Mouse (Mus musculus): ENCODE measurements around the gene Slc43a1. TPM values are rescaled to one million over a fixed set of nuclear protein-coding genes. Genes with fewer than 3 reads are reported as not detected.

Gene Slc43a1
- polyA plus RNA-seq, 1 experiment from 2014 or later = 18.3 TPM

DNA sequence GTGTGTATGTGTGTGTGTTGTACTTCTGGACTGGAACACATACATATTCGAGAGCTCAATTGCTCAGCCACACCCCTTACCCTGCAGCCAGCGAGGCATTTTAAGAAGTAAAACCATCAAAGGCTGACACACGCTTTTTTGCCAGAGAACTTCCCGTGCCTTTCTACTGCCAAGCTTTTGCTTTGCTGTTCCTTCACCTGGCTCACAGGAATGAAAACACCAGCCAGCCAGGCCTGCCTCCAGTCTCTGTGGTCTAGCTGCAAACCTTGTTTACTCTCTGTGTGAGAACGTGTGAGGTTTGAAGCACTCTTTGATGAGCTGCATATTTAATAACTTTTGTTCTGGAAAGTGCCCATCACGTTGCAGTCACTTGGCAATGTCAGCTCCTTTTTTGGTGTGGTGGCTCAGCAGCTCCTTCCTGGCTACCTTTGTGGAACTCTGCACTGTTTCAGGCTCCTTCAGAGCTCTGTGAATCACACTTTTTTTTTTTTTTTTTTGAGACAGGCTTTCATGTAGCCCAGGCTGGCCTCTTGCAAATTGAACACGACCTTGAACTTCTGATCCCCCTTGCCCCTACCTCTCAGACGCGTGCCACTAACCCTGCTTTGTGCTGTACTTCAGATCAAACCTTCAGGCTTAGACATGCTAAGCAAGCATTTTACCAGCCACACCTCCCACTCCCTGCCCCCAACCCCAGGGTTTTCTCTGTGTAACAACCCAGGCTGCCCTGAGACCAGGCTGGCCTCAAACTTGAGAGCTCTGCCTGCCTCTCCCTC lies 645 bp upstream of the Slc43a1 start:
- H3K4me2 ChIP-seq (ENCODE audit: low read length) = no peak overlapping the region
- WGBS = 34% methylated on average over 9 of the region's 9 CpGs

DNA sequence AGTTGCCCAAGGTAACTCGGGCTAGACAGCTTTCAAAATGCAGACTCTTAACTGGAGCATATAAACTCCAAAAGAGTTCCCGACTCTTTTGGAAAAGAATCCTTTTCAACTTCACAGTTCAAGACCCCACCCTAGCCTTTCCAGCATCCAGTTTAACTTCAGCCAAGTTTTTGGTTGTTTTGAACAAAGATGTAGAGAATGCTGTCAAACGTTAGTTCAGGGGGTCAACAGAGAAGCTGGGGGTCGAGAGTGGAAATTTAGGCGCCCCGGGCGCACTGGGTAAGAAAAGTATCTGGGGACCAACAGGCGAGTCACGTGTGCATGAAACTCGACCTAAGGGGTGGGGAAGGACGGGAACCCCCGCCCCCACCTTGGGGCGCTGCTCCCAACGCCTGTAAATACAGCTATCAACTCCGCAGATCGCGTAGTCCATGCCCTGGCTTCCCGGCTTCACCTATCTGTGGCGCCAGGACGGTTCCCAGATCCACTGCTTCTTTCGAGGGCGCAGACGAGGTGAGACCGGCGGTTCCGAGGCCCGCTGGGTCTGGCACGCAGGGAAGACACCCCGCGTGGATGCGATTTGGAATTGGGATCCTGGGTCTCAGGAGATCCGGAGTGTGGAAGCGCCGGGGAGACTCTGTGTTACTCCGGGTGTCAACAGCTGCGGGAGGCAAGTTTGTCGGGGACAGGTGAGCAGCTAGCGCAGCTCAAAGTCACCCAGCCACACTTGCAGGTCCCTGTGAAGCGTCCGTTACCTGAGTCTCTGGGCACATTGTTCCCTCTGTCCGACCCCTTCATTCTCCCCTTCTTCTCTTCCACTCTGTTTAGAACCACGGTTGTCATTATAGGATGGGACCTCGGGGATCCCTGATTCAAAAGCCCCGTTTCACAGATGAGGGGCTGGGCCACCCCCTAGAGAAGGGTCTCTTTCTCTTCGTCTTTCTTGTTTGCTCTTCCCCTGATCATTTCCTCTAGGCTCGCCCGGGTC lies 637 bp downstream of the Slc43a1 start:
- WGBS = under 1% methylated on average over 47 of the region's 47 CpGs
- H3K36me3 ChIP-seq (ENCODE audit: control insufficient read depth, insufficient read depth, low read length) = peaks cover 1% of the 10 kb centered on the region; the same call in 1 of the 2 replicates

More for the DNA sequence above, 645 bp upstream of the Slc43a1 start:
- no peak for ATAC-seq (replicated peaks; ENCODE audit: low FRiP score, low TSS enrichment, low read depth)
- Histone ChIP-seq H3K27me3 (replicated peaks; ENCODE audit: control insufficient read depth, insufficient read depth, low read length) (peaks cover 6% of the 10 kb centered on the region; the same call in 1 of the 2 replicates), H3K36me3 (ENCODE audit: control insufficient read depth, insufficient read depth, low read length) (no peaks in the 10 kb centered on the region), H3K4me1 (replicated peaks; ENCODE audit: control insufficient read depth, insufficient read depth, low read length) (peaks cover 22% of the 10 kb centered on the region), H3K9ac (ENCODE audit: low read length) (no peak overlapping the region), H3K27ac (ENCODE audit: low read depth) (no peak overlapping the region), H3K9me3 (ENCODE audit: control insufficient read depth, low read length) (no peaks in the 10 kb centered on the region), H3K4me3 (ENCODE audit: low read depth, low read length) (no peak overlapping the region)
- DNase-seq (ENCODE audit: low spot score) = no peak

DNA sequence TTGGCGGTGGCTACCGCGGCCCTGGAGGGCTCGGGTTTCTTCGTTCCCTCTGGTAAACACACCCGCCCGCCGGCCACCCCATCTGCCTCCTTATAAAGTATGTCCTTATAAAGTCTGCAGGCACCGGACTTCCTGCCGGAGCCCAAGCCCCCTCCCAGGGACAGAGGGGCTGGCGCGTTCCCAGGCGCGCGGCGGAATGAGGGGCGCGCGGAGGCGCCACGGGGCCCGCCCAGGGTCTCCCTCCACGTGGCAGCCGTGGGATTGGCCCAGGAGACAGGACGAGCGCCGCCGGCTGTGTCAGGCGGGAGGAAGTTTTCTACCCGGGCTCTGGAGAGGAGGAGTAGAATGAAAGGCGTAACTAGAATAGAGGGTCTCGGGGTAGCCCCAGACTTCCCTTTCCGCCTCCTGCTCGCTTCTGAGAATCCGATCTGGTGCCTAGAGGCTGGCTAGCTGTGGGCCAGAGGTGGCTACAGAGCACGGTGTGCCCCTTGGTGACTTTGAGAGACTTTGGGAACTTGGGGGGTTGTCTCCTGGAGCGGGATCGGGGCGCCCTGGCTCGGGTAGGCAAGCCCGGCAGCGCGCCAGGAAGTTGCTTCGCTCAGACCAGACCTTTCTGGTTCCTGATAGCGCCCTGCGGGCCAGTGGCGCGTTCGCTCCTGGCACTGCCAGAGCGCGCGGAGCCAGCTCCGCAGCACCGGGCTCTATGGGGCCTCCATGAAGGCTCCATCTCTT lies 1.5 kb downstream of the Slc43a1 start:
- ATAC-seq (replicated peaks; ENCODE audit: low FRiP score, low TSS enrichment, low read depth) = peak; percentile 88
- Histone ChIP-seq H3K9me3 (ENCODE audit: control insufficient read depth, low read length) (no peaks in the 10 kb centered on the region), H3K27me3 (replicated peaks; ENCODE audit: control insufficient read depth, insufficient read depth, low read length) (peaks cover 6% of the 10 kb centered on the region; the same call in 1 of the 2 replicates), H3K36me3 (ENCODE audit: control insufficient read depth, insufficient read depth, low read length) (peaks cover 6% of the 10 kb centered on the region; the same call in 1 of the 2 replicates), H3K4me3 (ENCODE audit: low read depth, low read length) (peak overlapping the region; percentile 72), H3K9ac (ENCODE audit: low read length) (peak overlapping the region; percentile 76), H3K4me1 (replicated peaks; ENCODE audit: control insufficient read depth, insufficient read depth, low read length) (peaks cover 22% of the 10 kb centered on the region), H3K4me2 (ENCODE audit: low read length) (peak overlapping the region; percentile 95), H3K27ac (ENCODE audit: low read depth) (peak overlapping the region; percentile 94)
- DNase-seq (ENCODE audit: low spot score) = peak; percentile 91
- WGBS = under 1% methylated on average over 53 of the region's 54 CpGs

More for the DNA sequence above, 637 bp downstream of the Slc43a1 start:
- DNase-seq (ENCODE audit: low spot score) (peak; percentile 82), ATAC-seq (replicated peaks; ENCODE audit: low FRiP score, low TSS enrichment, low read depth) (peak; percentile 33)
- H3K27ac ChIP-seq (ENCODE audit: low read depth) = peak overlapping the region; percentile 94
- H3K27me3 ChIP-seq (replicated peaks; ENCODE audit: control insufficient read depth, insufficient read depth, low read length) = peaks cover 6% of the 10 kb centered on the region; the same call in 1 of the 2 replicates
- peak overlapping the region; percentile 76 for H3K9ac ChIP-seq (ENCODE audit: low read length)
- peak overlapping the region; percentile 95 for H3K4me2 ChIP-seq (ENCODE audit: low read length)
- peak overlapping the region; percentile 72 for H3K4me3 ChIP-seq (ENCODE audit: low read depth, low read length)
- H3K4me1 ChIP-seq (replicated peaks; ENCODE audit: control insufficient read depth, insufficient read depth, low read length) = peaks cover 22% of the 10 kb centered on the region
- H3K9me3 ChIP-seq (ENCODE audit: control insufficient read depth, low read length) = no peaks in the 10 kb centered on the region

DNA sequence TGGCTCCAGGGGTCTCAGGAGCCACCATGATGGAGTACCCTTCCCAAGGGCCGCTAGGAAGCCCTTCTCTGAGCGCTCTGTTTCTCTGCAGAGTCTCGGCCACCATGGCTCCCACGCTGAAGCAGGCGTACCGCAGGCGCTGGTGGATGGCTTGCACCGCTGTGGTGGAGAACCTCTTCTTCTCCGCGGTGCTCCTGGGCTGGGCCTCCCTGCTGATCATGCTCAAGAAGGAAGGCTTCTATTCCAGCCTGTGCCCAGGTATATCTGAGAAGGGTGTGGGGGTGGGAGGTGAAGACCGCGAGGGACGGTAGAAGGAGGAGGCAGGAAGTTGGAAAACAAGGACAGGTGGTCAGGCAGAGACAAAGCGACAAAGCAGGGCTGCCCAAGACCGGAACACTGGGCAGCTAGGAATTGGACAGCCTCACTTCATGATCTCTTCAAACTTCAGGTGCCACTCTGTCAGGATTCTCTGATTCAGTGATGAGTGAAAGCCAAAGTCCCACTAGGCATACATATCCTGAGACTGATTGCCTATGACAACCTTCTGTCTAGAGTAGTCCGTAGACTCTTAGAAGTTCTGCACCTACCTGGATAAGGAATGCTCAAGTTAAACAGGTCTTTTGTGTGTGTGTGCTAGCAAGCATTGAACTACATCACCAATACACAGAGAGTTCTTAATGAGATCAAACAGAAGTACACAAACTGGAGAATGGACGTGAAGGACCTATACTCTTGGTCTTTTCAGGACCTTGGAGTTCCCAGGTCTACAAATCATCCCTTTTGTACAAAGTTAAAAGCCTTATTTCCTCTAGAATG lies 2.3 kb downstream of the Slc43a1 start:
- ATAC-seq (replicated peaks; ENCODE audit: low FRiP score, low TSS enrichment, low read depth) = 0 out of 2 replicates have a peak, but pooled peaks have one; percentile 6
- Histone ChIP-seq H3K9me3 (ENCODE audit: control insufficient read depth, low read length) (no peaks in the 10 kb centered on the region), H3K4me1 (replicated peaks; ENCODE audit: control insufficient read depth, insufficient read depth, low read length) (peaks cover 22% of the 10 kb centered on the region), H3K9ac (ENCODE audit: low read length) (peak overlapping the region; percentile 76), H3K4me2 (ENCODE audit: low read length) (peak overlapping the region; percentile 95), H3K36me3 (ENCODE audit: control insufficient read depth, insufficient read depth, low read length) (peaks cover 6% of the 10 kb centered on the region; the same call in 1 of the 2 replicates), H3K4me3 (ENCODE audit: low read depth, low read length) (peak overlapping the region; percentile 72), H3K27ac (ENCODE audit: low read depth) (peak overlapping the region; percentile 94), H3K27me3 (replicated peaks; ENCODE audit: control insufficient read depth, insufficient read depth, low read length) (peaks cover 6% of the 10 kb centered on the region; the same call in 1 of the 2 replicates)
- WGBS = 5% methylated on average over 17 of the region's 17 CpGs
- DNase-seq (ENCODE audit: low spot score) = no peak

DNA sequence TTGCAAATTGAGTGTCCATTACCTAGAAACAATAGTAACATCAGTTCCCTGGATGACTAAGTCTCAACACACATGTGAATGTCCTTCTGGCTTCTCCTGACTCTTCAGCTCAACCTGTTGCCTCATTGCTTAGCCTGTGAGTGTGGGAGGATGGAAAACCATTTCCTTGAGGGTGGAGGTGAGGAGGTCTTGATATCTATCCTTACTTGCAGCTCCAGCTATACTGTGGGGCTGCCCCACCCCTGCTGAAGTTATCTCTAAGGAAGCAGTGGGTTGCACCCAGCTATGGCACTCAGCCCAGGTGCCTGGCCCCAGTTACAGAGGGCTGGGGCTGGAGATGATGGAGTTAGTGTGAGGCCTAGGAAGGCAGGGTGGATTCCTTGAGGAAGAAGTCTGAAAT lies 3.3 kb downstream of the Slc43a1 start:
- no peak overlapping the region for H3K27ac ChIP-seq (ENCODE audit: low read depth)
- peaks cover 6% of the 10 kb centered on the region; the same call in 1 of the 2 replicates for H3K27me3 ChIP-seq (replicated peaks; ENCODE audit: control insufficient read depth, insufficient read depth, low read length)
- ATAC-seq (replicated peaks; ENCODE audit: low FRiP score, low TSS enrichment, low read depth) (no peak), DNase-seq (ENCODE audit: low spot score) (no peak)
- H3K9me3 ChIP-seq (ENCODE audit: control insufficient read depth, low read length) = no peaks in the 10 kb centered on the region
- H3K9ac ChIP-seq (ENCODE audit: low read length) = no peak overlapping the region
- H3K4me1 ChIP-seq (replicated peaks; ENCODE audit: control insufficient read depth, insufficient read depth, low read length) = peaks cover 22% of the 10 kb centered on the region
- H3K36me3 ChIP-seq (ENCODE audit: control insufficient read depth, insufficient read depth, low read length) = peaks cover 15% of the 10 kb centered on the region; the same call in 1 of the 2 replicates
- H3K4me2 ChIP-seq (ENCODE audit: low read length) = peak overlapping the region; percentile 95
- H3K4me3 ChIP-seq (ENCODE audit: low read depth, low read length) = peak overlapping the region; percentile 72; the same call in 1 of the 2 replicates

DNA sequence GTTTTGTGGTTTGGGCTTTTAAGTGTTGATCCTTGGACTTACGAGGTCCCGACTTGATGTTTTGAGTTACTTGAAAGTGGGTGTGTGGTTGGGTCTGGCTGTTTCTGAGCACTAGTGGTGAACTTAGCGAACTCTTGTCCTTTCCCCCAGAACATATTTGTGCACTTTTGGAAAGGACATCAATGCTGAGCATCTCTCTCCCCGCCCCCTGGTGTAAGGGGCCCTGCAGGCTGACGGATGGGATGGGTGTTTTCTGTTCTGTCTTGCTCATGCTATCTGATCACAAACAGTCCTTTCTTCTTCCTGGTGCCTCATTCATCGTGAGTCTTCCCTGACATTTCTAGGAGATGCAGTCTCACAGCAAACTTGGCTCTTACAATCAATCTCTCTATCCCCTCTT lies 5.0 kb downstream of the Slc43a1 start:
- Histone ChIP-seq H3K4me1 (replicated peaks; ENCODE audit: control insufficient read depth, insufficient read depth, low read length) (peaks cover 20% of the 10 kb centered on the region), H3K27me3 (replicated peaks; ENCODE audit: control insufficient read depth, insufficient read depth, low read length) (peaks cover 4% of the 10 kb centered on the region; the same call in 1 of the 2 replicates), H3K36me3 (ENCODE audit: control insufficient read depth, insufficient read depth, low read length) (peaks cover 23% of the 10 kb centered on the region), H3K9me3 (ENCODE audit: control insufficient read depth, low read length) (no peaks in the 10 kb centered on the region), H3K27ac (ENCODE audit: low read depth) (no peak overlapping the region), H3K9ac (ENCODE audit: low read length) (no peak overlapping the region), H3K4me3 (ENCODE audit: low read depth, low read length) (no peak overlapping the region), H3K4me2 (ENCODE audit: low read length) (no peak overlapping the region)
- 79% methylated on average over 6 of the region's 6 CpGs for WGBS
- ATAC-seq (replicated peaks; ENCODE audit: low FRiP score, low TSS enrichment, low read depth) (no peak), DNase-seq (ENCODE audit: low spot score) (no peak)

DNA sequence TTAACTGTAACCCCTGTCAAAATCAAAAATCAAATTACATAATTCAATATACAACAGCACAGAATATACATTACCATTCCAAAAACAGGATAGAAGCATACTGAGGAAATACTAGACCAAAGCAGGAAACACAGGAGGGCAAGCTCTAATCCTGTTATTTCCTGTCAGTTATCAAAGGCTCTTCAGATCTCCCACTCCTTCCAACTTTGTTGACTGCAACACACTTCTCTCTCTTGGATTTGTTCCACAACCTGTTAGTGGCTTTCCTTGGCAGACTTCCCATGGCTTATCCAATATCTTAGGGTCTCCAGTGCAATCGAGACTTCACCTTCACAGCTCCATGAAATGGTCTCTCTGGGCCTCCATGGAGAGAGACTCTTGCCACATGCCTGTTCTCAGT lies 6.6 kb downstream of the Slc43a1 start:
- H3K9me3 ChIP-seq (ENCODE audit: control insufficient read depth, low read length) = no peaks in the 10 kb centered on the region
- WGBS = 81% methylated on average over 1 of the region's 1 CpGs

More for the DNA sequence above, 6.6 kb downstream of the Slc43a1 start:
- no peak for ATAC-seq (replicated peaks; ENCODE audit: low FRiP score, low TSS enrichment, low read depth)
- Histone ChIP-seq H3K9ac (ENCODE audit: low read length) (no peak overlapping the region), H3K4me1 (replicated peaks; ENCODE audit: control insufficient read depth, insufficient read depth, low read length) (peaks cover 16% of the 10 kb centered on the region), H3K27me3 (replicated peaks; ENCODE audit: control insufficient read depth, insufficient read depth, low read length) (no peaks in the 10 kb centered on the region), H3K4me2 (ENCODE audit: low read length) (no peak overlapping the region), H3K4me3 (ENCODE audit: low read depth, low read length) (no peak overlapping the region), H3K36me3 (ENCODE audit: control insufficient read depth, insufficient read depth, low read length) (peaks cover 39% of the 10 kb centered on the region), H3K27ac (ENCODE audit: low read depth) (no peak overlapping the region)
- DNase-seq (ENCODE audit: low spot score) = no peak
